Mouse (Mus musculus) brain, embryonic 14.5 days (tissue): ENCODE data around the gene Rgs7.

Source experiments
- CTCF ChIP-seq: fragments of 200-500 bp; IDR thresholded peaks from 2 replicates; pipeline ENCODE4 v1.5.1; 2012; ENCODE audit warnings: inconsistent platforms, mild to moderate bottlenecking, moderate library complexity, borderline replicate concordance; ENCODE audit not compliant: insufficient read depth, insufficient read length; ENCODE audit errors: extremely low read depth
- POLR2A ChIP-seq: fragments of 200-500 bp; IDR thresholded peaks from 2 replicates; pipeline ENCODE4 v1.6.1; 2012; ENCODE audit warnings: mild to moderate bottlenecking, inconsistent platforms, borderline replicate concordance; ENCODE audit not compliant: poor library complexity, insufficient read depth, insufficient read length, severe bottlenecking; ENCODE audit errors: extremely low read depth

- TF ChIP-seq POLR2A (no peak), CTCF (no peak)
Measured at GRCm38 (mm10) chr1:175069758-175070290, 422.5 kb downstream of the Rgs7 start.
